Mouse (Mus musculus): ENCODE data around the gene Mfap5. TPM values are rescaled to one million over a fixed set of nuclear protein-coding genes. Genes with fewer than 3 reads are reported as not detected.

The Mfap5 gene
- total and polyA plus RNA-seq, 3 experiments = 0.15 to 0.42 (median 0.16) TPM

DNA sequence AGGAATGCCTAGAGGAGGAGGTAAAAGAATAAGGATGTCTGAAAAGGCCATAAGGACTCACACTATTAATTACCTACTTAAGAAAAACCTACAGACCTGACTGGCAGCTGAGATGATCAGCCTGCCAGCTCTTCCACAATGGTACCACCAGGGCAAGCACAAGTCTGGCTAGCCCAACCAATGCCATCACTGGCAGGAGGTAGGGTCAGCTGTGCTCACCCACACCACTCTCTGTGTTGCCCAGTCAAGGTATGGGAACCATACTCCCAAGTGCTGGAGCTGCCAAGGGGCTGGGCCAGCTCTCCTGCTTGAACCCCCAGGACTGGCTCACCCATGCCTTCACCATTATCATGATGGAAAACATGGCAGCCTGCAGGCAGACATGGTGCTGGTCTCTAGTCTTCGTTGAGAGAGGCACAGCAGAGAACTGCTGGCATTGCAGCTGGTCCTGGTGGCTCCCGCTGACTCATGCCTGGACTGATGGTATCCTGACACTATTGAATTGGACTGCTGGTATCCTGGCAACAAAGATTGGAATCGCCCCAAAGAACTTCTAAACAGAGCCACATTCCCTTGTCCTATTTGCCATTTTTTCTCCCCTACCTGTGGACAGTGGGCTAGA, 39.4 kb upstream of the Mfap5 start:
- no peak overlapping the region for H3K27ac ChIP-seq (ENCODE audit: insufficient read depth, low read depth)

DNA sequence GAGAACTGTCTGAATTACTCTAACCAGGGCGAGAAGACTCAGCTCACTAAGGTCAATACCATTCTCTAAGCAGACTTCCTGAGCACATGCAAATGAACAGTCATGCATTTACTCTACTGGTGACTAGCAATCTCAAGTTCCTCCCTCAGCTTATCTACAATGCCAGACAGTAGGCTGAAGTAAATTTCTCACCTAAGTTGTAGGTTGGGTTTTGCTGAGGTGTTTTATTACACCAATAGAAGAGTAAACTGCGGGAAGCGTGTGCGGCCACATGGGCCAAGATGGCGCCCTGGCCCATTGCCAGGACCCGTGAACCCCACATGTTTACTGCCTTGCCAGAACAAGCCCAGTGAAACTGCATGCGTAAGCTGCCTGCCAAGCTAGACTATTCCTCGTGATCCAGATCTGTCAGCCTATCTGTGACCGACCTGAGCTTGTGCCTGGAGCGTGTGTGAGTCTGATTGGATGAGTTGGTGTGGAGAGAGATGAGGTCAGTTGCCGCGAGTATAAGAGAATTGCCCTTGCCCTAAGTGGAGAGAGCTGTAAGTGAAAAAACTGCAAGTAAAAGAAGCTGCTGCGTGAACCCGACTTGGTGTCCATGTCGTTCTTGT, 36.5 kb upstream of the Mfap5 start:
- dilution Hi-C loops (cut with MboI; ENCODE audit: extremely low pct_ligation_motif_present, extremely low pct_unique_long_range_greater_than_20kb, low sequenced_read_pairs) (no loop called here), in situ Hi-C loops (cut with MboI; ENCODE audit: low pct_ligation_motif_present, low pct_unique_long_range_greater_than_20kb, low sequenced_read_pairs) (loop anchor here (10.0 kb wide), 1 partner anchor 64 kb away; no protein-coding TSS in a partner anchor)
- TF ChIP-seq USF2 (conservative IDR thresholded peaks at IDR 0.05; ENCODE audit: low read depth, low read length) = no peak
- no peak for TF ChIP-seq EP300 (IDR thresholded peaks at IDR 0.05; ENCODE audit: low read length)
- TF ChIP-seq CHD2 (IDR thresholded peaks at IDR 0.05; ENCODE audit: low read length) = no peak
- TF ChIP-seq MAZ (IDR thresholded peaks at IDR 0.05; ENCODE audit: low read depth, low read length) = no peak
- no peak for TF ChIP-seq PAX5 (IDR thresholded peaks at IDR 0.05; ENCODE audit: low read length)
- no peak for TF ChIP-seq SIN3A (IDR thresholded peaks at IDR 0.05; ENCODE audit: low read length)
- no peak for TF ChIP-seq KAT2A (IDR thresholded peaks at IDR 0.05; ENCODE audit: insufficient replicate concordance, low read length)
- no peak for TF ChIP-seq ELF1 (IDR thresholded peaks at IDR 0.05; ENCODE audit: low read depth, low read length)
- H3K36me3 ChIP-seq (replicated peaks in 1 of 2; ENCODE audit: control insufficient read depth in 1 of 2, insufficient read depth in 1 of 2, low read length in 1 of 2) = no peaks in the 10 kb centered on the region
- H3K27ac ChIP-seq (ENCODE audit: insufficient read depth, low read depth) = no peak overlapping the region
- H3K9me3 ChIP-seq (replicated peaks; ENCODE audit: low read length) = no peaks in the 10 kb centered on the region
- no peak overlapping the region for H3K4me2 ChIP-seq (ENCODE audit: insufficient read depth, low read depth, poor library complexity, severe bottlenecking)
- peaks cover 5% of the 10 kb centered on the region for H3K27me3 ChIP-seq (replicated peaks)
- H3K9ac ChIP-seq (ENCODE audit: insufficient read depth, low read depth) = no peak overlapping the region
- DNase-seq (ENCODE audit: extremely low read depth) = no peak
- H3K4me1 ChIP-seq (ENCODE audit: control insufficient read depth in 1 of 2, insufficient read depth in 2 of 2) = peaks cover 3 to 6% of the 10 kb centered on the region in 2 experiments; a peak in 2 of 4 replicates
- H3K79me2 ChIP-seq (replicated peaks; ENCODE audit: control insufficient read depth, extremely low read depth, insufficient read depth, poor library complexity, severe bottlenecking) = no peaks in the 10 kb centered on the region
- no peak overlapping the region for H3K4me3 ChIP-seq (replicated peaks in 1 of 3; ENCODE audit: low read depth in 2 of 3, low read length in 2 of 3, poor library complexity in 1 of 3)

More for the DNA sequence above, 39.4 kb upstream of the Mfap5 start:
- no peaks in the 10 kb centered on the region for H3K79me2 ChIP-seq (replicated peaks; ENCODE audit: control insufficient read depth, extremely low read depth, insufficient read depth, poor library complexity, severe bottlenecking)
- H3K27me3 ChIP-seq (replicated peaks) = peaks cover 3% of the 10 kb centered on the region
- H3K9ac ChIP-seq (ENCODE audit: insufficient read depth, low read depth) = no peak overlapping the region
- no peaks in the 10 kb centered on the region for H3K9me3 ChIP-seq (replicated peaks; ENCODE audit: low read length)
- H3K4me1 ChIP-seq (ENCODE audit: control insufficient read depth in 1 of 2, insufficient read depth in 2 of 2) = peaks cover 3 to 6% of the 10 kb centered on the region in 2 experiments; a peak in 2 of 4 replicates
- in situ Hi-C loops (cut with MboI; ENCODE audit: low pct_ligation_motif_present, low pct_unique_long_range_greater_than_20kb, low sequenced_read_pairs) (loop anchor here (10.0 kb wide), 1 partner anchor 61 kb away; no protein-coding TSS in a partner anchor), dilution Hi-C loops (cut with MboI; ENCODE audit: extremely low pct_ligation_motif_present, extremely low pct_unique_long_range_greater_than_20kb, low sequenced_read_pairs) (no loop called here)
- H3K4me2 ChIP-seq (ENCODE audit: insufficient read depth, low read depth, poor library complexity, severe bottlenecking) = no peak overlapping the region
- no peaks in the 10 kb centered on the region for H3K36me3 ChIP-seq (replicated peaks in 1 of 2; ENCODE audit: control insufficient read depth in 1 of 2, insufficient read depth in 1 of 2, low read length in 1 of 2)
- TF ChIP-seq MXI1 (IDR thresholded peaks at IDR 0.05; ENCODE audit: low read depth, low read length) = no peak
- TF ChIP-seq RCOR1 (conservative IDR thresholded peaks at IDR 0.05; ENCODE audit: low read depth, low read length) = no peak
- TF ChIP-seq GABPA (IDR thresholded peaks at IDR 0.05; ENCODE audit: insufficient replicate concordance, low read depth, low read length) = no peak
- no peak for TF ChIP-seq ETS1 (conservative IDR thresholded peaks at IDR 0.05; ENCODE audit: low read depth, low read length)
- TF ChIP-seq RAD21 (IDR thresholded peaks at IDR 0.05; ENCODE audit: low read depth, low read length) = no peak
- TF ChIP-seq JUN (IDR thresholded peaks at IDR 0.05; ENCODE audit: insufficient read depth, low read depth, low read length) = no peak
- TF ChIP-seq MAZ (IDR thresholded peaks at IDR 0.05; ENCODE audit: low read depth, low read length) = no peak
- TF ChIP-seq NRF1 (IDR thresholded peaks at IDR 0.05; ENCODE audit: low read depth, low read length) = no peak
- TF ChIP-seq CHD1 (IDR thresholded peaks at IDR 0.05; ENCODE audit: low read depth, low read length) = no peak
- TF ChIP-seq ZKSCAN1 (IDR thresholded peaks at IDR 0.05; ENCODE audit: borderline replicate concordance, low read depth, low read length) = no peak
- TF ChIP-seq POLR2AphosphoS2 (IDR thresholded peaks at IDR 0.05; ENCODE audit: low read depth, low read length) = no peak
- TF ChIP-seq NELFE (IDR thresholded peaks at IDR 0.05; ENCODE audit: low read depth, low read length) = no peak
- TF ChIP-seq CTCF (conservative IDR thresholded peaks at IDR 0.05 in 1 of 2, IDR thresholded peaks at IDR 0.05 in 1 of 2; ENCODE audit: low read depth in 2 of 2, low read length in 2 of 2) = no peak
- H3K4me3 ChIP-seq (replicated peaks in 1 of 3; ENCODE audit: low read depth in 2 of 3, low read length in 2 of 3, poor library complexity in 1 of 3) = no peak overlapping the region
- DNase-seq (ENCODE audit: extremely low read depth) = no peak
